Mouse (Mus musculus): ENCODE data around the gene 2310022B05Rik.

2310022B05Rik gene

GRCm38 (mm10) chr8:124658415-124658814 is 4.8 kb downstream of the 2310022B05Rik start:
- DNase-seq (ENCODE audit: low spot score): no peak

DNA sequence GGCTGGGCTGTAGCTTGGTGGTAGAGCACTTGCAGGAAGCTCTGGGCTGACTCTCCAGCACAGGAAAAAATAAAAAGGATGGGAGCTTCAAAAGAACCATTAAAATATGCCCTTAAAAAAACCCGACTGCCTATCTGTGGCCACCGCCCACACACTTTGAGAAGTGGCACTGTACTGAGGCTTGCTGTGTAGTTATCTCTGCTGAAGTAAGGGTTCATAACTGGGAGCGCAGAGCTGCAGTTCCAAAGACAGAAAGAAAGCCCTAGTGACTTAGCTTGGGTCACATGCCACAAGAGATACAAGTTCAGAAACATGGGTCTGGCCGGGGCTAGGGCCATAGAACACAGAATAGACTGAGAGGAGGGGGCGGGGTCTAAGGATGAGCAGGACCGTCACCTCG is 5.2 kb downstream of the 2310022B05Rik start:
- DNase-seq (ENCODE audit: low spot score): no peak

DNA sequence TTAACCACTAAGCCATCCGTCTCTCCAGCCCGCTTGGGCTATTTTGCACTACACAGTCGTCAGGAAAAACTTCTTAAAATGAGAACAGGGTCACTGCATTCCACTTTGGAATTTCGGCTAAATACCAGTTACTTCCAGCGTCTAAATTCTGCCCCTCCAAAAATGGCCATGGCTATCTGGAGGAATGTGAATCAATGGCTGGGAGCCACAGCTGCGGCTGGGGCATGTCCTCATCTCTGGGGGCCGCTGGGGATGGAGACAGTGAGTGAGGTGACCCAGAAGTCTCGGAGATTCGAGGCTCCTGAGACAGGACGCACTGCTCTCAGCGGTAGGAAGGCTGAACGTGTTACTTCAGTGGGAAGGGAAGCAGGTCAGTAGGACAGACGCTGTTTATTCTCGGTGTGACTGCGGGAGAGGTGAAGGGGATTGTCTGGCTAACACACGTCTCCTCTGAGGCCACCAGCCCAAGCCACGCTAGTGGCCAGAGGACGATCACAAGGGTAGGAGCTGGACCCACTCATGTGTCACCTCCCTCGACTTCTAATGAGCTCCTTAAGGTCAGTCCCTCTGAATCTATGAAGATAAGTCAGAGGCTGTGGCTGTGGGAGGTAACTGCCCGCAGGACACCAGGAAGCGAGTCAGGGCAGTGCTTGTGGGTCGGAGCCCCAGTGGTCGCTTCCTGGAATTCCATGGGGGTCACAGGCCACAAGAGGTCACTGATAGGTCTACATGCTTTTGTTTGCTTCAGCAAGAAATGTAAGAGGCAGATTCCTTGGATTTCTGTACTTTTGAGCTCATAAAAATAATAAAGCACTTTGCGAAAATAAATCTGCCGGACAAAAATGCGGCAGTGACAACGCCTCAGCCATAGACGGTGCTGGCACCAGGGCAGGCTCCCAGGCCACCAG is 9.3 kb downstream of the 2310022B05Rik start:
- peak; percentile 56 for DNase-seq (ENCODE audit: low spot score)

DNA sequence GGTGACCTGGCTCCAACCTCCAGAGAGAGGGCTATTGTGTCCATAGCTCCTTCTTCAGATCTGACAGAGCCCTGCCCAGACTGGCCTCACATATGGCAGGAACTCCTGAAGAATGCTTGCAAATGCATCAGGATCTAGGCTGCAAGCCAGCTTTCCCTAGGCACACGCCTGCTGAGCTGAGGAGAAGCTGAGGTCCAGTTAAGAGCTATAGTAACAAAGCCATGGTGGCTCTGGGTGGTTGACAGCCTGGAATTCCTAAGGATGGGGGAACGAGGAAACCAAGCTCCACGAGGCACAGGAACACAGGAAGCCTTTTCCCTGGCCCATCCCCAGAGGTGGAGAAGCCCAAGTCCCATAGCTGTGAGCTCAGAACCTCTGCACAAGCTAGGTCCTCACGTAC is 10.6 kb downstream of the 2310022B05Rik start:
- DNase-seq (ENCODE audit: low spot score): no peak

- no peak for DNase-seq (ENCODE audit: low spot score)
Observed at GRCm38 (mm10) chr8:124651776-124652175, 11.4 kb downstream of the 2310022B05Rik start.

GRCm38 (mm10) chr8:124648311-124648710 is 14.9 kb downstream of the 2310022B05Rik start:
- DNase-seq (ENCODE audit: low spot score): no peak

- DNase-seq (ENCODE audit: low spot score): no peak
Observed at GRCm38 (mm10) chr8:124643540-124644339, 19.4 kb downstream of the 2310022B05Rik start.

DNA sequence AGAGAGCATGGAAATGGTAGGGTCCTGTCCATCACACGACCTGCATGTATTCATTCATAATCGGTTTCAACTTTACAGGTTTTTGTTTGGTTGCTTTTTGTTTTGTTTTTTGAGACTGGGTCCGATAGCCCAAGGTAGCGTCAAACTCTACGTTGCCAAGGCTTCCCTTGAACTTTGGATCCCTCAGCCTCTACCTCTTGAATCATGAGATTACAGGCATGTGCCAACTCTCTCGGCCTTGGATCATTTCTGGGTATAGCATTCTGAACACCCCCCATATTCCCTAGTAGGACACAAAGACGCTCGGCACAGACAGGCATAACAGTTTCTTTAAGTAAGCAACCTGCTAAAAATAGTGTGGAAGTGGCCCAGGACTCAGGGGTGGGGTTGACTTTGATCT is 21.6 kb downstream of the 2310022B05Rik start:
- no peak for DNase-seq (ENCODE audit: low spot score)

DNA sequence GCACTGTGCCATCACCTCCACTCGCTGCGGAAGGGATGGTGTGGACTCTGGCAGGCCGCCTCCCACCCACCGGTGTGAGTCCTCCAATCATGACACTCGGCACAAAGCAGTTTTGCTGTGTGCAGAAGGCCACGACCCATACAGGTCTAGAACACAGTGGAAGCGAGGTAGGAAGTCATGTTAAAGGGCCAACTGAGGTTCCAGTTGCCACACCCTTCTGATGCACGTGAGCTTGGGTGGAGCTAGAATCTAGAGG is 28.0 kb downstream of the 2310022B05Rik start:
- DNase-seq (ENCODE audit: low spot score): no peak

- no peak for DNase-seq (ENCODE audit: low spot score)
Observed at GRCm38 (mm10) chr8:124634411-124635246, 28.5 kb downstream of the 2310022B05Rik start.

DNA sequence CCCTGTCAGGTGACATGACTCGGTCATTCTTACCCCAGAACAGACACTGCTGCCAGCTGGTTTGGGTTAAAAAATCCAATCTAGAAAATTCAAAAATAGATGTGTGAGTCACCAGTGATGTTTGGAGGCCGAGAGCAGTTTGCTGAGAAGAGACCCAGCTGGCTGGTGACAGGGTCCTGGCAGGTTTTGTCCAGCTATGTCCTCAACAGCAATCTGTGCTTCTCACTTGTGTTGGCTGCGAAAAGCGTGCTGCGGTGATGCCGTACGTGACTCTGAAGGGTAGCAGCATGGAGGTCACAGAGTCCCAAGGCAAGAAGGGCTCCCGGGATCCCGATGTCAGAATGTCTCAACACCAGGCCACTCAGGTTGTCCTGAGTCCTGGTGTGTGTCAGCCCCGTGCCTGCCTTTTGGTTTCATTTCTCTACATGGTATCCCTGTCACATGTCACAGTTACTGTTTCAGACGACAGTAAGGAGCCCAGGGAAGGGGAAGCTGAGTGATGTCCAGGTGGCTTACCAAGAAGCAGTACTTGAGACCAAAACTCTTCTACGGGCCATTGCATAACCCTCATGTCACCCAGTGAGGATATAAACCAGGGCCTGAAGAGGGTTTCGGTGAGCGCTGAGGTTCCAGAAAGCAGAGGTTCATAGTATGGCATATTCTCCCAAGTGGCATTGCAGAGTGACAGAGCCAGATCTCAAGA is 30.0 kb downstream of the 2310022B05Rik start:
- DNase-seq (ENCODE audit: low spot score): no peak

- no peak for DNase-seq (ENCODE audit: low spot score)
Observed at GRCm38 (mm10) chr8:124631966-124632365, 31.2 kb downstream of the 2310022B05Rik start.

DNA sequence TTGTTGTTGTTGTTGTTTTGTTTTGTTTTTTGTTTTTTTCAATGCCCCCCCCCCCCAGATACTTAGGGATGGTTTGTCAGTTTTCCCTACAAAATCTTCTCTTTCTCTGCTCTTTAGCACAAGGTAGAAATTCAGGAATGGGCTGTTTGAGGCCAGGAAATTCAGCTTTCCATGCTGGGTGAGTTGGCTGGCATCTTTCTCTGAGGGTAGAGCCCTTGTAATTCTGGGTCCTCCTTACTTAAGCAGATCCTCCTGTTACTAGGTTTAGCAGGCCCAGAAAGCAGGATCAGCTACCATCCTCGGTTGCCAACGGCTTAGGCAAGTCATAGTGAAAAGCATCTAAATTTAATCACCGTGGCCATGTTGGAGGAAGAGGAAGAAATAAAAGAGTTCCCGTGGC is 32.3 kb downstream of the 2310022B05Rik start:
- no peak for DNase-seq (ENCODE audit: low spot score)

GRCm38 (mm10) chr8:124630489-124630888 is 32.7 kb downstream of the 2310022B05Rik start:
- no peak for DNase-seq (ENCODE audit: low spot score)

GRCm38 (mm10) chr8:124626251-124626650 is 36.9 kb downstream of the 2310022B05Rik start:
- DNase-seq (ENCODE audit: low spot score): no peak

DNA sequence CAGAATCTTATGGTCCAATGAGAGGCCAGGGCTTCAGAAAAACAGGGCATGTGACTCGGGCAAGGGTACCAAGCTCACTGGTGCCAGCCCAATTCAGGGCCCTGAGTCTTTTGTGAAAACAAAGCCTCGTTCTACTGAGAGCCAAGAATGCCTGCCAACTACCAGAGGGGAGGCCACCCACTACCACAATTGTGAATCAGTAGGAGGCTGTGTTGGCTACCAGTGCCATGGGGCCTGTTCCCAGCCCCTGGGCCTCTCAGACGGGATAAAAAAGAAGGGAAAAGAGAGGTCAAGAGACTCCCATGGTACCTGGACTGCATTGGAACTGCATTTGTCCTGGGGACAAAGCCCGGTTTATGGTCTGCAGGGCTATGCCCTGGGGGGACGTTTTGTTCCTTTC is 41.9 kb downstream of the 2310022B05Rik start:
- DNase-seq (ENCODE audit: low spot score): no peak

- DNase-seq (ENCODE audit: low spot score): no peak
Observed at GRCm38 (mm10) chr8:124618252-124618651, 44.9 kb downstream of the 2310022B05Rik start.

DNA sequence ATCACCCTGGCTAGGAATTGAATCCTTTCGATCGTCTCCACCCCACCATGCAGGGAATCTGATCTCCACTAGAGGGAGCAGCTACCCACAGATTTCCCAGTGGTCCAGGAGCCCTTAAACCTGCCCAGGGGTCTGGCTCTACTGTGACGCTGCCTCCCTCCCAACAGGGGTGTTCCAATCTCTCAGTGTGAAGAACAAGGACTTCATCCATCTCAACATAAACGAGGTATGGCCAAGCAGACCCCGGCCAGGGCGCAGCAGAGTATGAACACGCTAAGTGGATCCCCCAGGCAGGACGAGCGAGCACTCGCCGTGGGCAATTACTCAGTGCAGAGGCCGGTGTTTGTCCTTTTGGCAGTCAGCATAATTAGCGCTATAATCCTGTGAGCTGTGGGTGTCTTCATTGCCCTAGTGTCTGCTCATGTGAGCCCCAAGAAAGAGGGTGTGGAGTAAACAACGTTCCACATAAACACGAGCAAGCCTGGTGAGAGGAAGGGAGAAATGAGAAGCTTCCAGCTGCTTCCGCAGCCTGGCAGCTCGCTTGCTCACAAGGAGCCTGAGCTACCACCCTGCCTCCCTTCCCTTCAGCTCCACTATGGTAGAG is 45.8 kb downstream of the 2310022B05Rik start:
- DNase-seq (ENCODE audit: low spot score): peak; percentile 88

- no peak for DNase-seq (ENCODE audit: low spot score)
Observed at GRCm38 (mm10) chr8:124614325-124614724, 48.8 kb downstream of the 2310022B05Rik start.

DNA sequence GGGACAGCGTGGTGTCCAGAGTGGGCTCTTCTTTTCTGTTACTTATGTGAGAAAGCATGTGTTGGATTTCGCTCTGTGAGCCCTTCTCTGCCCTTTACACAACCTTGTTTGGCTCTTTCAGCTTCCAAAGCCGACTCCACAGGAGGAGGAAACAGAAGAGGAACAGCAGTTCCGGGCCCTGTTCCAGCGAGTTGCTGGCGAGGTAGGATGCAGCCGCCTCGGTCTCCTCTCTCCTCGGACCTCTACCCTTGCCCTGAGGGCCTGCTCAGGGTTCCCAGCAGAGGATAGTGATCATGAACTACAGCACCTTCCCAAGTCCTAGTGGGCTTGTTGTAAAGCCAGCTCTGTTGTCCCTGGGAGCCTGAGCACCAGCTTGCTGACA is 54.2 kb downstream of the 2310022B05Rik start:
- DNase-seq (ENCODE audit: low spot score): no peak

DNA sequence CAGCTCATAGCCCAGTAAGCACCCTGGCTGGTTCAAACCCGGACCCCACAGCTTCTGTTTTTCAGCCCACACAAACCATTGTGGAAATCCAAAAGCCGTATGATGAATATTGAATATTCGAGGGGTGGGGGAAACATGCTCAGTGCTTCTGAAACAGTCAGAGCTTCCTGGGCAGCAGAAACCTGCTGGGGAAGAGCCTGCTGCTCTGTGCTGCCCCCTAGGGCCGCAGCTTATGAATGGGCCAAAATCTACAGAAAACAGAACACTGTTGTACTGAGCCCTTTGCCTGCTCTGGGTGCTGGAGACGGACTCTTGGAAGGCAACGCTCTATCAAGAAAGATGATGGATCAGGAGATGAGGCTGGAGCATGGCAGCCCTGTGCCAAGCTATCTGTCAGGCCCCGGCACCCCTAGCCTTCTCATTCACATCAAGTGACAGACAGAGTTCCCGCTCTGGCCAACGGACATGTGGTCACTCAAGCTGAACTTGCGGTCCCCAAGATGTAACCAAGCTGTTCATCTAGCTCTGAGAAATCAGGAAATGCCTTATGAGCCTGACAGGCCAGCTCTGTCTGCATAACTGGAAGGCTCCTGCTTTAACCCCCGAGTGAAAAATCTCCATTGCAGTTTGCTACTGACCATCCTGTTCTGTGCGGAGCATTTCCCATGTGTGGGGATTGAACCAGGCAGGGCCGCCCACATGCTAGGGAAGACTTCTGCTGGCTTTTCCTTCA is 54.8 kb downstream of the 2310022B05Rik start:
- peak; percentile 42 for DNase-seq (ENCODE audit: low spot score)

All from embryo, embryonic 10.5 days (tissue).